Mouse (Mus musculus): ENCODE measurements at regions not wholly inside any gene's neighbourhood (a gene's known extent, or its start where the extent isn't known, plus 50 kb on each side); places are given as distances from the start of the nearest gene placed in this dataset.

- no peak for TF ChIP-seq GATA4 (IDR thresholded peaks at IDR 0.05; ENCODE audit: insufficient replicate concordance, low read length)
Observed at GRCm38 (mm10) chr17:83052613-83053140, 162.4 kb upstream of the Pkdcc start.

- no peak for TF ChIP-seq GATA4 (IDR thresholded peaks at IDR 0.05; ENCODE audit: insufficient replicate concordance, low read length)
Observed at GRCm38 (mm10) chr17:83057832-83058231, 157.3 kb upstream of the Pkdcc start.

DNA sequence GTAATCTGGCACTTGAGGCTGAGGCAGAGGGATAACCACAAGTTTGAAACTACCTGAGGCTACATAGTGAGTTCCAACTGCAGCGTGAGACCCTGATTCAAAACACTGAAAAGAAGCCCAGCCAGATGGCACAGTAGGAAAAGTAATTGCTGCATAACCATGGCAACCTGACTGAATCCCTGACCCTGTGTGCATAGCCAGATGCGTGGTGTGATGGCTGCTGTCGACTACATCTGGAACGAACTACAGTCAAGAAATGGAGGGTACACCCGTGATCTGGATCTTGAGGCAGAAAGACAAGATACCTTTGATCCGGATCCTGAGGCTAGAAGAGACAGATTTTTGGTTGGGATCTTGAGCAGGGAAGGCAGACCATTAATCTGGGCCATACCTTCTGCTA is 153.2 kb upstream of the Pkdcc start:
- TF ChIP-seq GATA4 (IDR thresholded peaks at IDR 0.05; ENCODE audit: insufficient replicate concordance, low read length): no peak

GRCm38 (mm10) chr17:83063848-83064247 is 151.2 kb upstream of the Pkdcc start:
- TF ChIP-seq GATA4 (IDR thresholded peaks at IDR 0.05; ENCODE audit: insufficient replicate concordance, low read length): no peak

DNA sequence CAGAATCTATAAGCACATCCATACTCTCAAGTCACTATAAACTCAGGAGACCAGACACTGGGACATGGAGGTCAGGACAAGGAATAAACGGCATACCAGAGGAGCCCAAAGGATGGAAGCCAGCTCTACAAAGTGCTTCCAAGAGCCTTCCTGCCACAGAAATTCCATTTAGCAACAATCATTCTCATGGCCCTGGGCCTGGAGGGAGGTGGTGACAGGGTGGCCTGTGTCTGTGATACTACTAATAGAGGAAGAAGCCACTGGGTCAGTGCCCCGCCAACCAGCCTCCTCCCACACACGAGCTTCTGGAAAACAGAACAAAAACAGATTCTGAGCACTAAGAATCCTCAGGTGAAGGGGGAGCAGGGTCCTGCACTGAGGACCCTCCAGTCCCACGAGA is 145.8 kb upstream of the Pkdcc start:
- TF ChIP-seq GATA4 (IDR thresholded peaks at IDR 0.05; ENCODE audit: insufficient replicate concordance, low read length): no peak

DNA sequence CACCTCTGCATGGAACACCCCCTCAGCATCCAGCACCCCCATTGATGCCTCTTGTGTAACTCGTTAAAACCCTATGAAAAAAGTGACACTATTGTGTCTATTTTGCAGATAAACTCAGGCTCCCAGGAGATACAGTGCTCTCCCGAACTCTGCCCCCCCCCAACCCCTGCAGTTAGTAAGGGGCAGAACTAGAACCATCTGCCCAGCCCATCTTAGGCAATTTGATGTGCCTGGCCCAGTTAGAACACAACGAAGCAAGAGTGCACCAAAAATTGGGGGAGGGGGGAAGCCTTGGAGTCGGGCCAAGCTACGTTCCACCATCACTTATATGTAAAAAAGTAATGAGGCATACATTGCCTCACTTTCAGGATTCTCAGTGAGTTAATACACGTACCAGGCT is 143.3 kb upstream of the Pkdcc start:
- no peak for TF ChIP-seq GATA4 (IDR thresholded peaks at IDR 0.05; ENCODE audit: insufficient replicate concordance, low read length)

DNA sequence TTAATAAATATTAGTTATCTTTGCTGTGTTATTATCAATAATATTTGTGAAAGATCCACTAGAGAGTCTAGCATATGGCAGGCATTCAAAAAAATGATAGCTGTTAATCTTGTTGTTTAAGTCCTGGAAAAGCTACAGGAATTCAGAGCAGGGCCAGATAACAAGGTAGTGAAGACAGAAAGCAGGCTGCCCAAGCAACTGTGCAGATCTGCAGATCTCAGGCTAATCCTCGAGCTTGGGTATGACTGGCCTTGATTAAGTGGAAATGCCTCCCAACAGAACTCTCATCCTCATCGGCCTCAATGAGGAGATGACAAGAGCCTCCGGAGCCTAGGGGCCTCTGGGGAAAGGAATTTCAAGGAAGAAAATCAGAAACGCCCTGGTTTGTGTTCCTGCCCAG is 142.9 kb upstream of the Pkdcc start:
- no peak for TF ChIP-seq GATA4 (IDR thresholded peaks at IDR 0.05; ENCODE audit: insufficient replicate concordance, low read length)

DNA sequence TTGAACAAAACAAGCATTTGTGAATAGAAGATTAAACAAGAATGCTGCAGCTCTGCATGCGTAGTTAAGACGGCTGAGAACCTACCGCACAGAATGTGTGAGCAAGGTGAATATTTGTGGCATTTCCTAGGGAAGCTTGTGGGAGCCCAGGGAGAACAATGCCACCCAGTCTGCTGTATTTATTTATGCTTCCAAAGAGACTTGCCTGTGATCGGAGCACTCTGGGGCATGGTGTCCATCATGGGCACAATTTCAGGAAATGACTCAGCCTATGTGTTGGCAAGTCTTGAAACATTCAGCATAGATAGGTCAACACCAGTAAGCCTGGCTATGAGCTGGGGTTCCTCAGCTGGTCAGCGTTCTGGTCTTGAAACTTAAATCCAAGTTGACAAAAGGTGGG is 140.2 kb upstream of the Pkdcc start:
- no peak for TF ChIP-seq GATA4 (IDR thresholded peaks at IDR 0.05; ENCODE audit: insufficient replicate concordance, low read length)

DNA sequence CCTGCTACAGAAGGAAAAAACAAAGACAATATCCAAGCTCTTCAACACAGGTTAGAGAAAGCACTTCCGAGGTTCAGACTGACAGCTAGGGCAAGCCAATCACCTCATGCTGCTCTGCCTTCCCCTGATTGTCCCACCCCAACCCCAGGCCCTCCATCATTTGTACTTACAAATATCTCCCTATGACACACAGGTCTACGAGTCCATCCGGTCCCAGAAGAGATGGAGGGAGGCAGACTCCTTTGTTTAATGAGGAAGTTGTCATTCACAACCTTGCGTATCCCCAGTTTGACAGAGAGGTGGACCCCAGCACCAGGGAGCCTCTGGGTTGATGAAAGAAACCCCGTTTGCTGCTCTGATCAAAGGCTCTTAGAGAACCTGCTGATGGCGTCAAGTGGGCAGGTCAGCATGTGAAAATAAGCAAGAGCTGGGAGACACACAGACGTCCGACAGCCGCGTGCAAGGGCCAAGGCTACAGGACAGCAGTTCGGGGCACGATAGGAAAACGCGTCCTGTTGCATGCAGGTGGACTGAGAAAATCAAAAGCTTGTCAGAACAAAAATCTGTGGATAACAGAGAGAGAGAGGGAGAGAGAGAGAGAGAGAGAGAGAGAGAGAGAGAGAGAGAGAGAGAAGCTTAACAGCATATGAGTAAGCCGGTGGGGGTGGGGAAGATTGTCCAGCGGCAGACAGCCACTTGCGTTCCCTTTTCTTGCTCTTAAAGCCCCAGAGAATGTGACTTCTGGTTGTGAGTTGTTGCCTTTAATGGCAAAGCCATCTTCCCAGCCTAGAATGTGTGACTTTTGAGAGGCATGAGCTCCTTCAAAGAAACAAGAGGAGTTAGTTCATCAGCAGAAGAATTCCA is 137.1 kb upstream of the Pkdcc start:
- TF ChIP-seq GATA4 (IDR thresholded peaks at IDR 0.05; ENCODE audit: insufficient replicate concordance, low read length): no peak

DNA sequence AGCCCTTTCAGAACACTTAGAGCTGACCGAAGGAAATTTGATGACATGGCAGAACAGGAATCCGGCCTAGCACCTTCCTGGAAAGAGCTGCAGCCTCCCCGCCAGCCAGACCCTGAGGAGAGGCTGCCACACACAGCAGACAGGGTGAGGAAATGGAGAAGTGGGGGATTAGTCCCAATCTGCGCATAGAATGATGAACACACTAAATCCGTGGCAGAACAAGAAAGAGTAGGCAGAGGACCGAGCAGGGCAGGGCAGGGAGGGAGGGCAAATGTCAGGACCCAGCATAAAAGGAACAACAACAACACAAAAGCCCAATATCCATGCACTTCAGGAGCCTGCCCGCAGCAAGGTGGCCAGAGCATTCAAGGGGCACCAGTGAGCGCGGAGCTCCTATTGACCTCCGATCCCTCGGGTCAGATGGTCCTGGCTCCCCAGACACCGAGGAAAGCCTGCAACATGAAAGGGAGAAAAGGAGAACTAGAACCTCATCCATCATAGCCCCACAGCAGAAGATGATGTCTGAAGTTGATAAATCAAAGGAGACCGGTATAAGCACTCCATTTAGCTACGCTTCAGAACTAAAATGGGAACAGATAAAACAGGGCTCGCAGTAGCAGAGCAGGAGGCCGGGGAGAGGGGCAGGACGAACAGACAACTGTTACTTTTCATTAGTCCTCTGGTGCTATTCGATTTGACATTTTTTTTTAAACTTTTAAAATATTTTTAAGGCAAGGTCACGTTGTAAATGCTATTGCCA is 136.3 kb upstream of the Pkdcc start:
- TF ChIP-seq GATA4 (IDR thresholded peaks at IDR 0.05; ENCODE audit: insufficient replicate concordance, low read length): no peak

- TF ChIP-seq GATA4 (IDR thresholded peaks at IDR 0.05; ENCODE audit: insufficient replicate concordance, low read length): no peak
Observed at GRCm38 (mm10) chr17:83079361-83079685, 135.8 kb upstream of the Pkdcc start.

DNA sequence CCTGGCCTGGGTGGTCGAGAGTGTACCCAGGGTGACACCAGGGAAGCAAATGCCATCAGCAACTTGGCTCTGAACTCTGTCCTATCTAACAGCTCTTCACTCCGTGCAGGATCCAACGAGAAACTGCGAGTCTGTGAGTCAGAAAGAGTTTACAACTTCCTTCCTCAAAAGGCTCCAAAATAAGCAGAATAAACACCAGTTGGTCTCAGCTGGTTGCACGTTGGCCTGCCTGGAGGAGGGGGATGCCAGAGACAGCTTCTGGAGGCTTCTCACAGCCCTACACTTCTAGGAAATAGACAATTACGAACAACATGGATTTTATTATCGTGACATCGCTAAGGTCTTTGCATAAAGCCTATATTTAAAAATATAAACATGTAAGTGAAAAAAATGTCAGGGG is 133.4 kb upstream of the Pkdcc start:
- no peak for TF ChIP-seq GATA4 (IDR thresholded peaks at IDR 0.05; ENCODE audit: insufficient replicate concordance, low read length)

GRCm38 (mm10) chr17:83083521-83083920 is 131.6 kb upstream of the Pkdcc start:
- no peak for TF ChIP-seq GATA4 (IDR thresholded peaks at IDR 0.05; ENCODE audit: insufficient replicate concordance, low read length)

DNA sequence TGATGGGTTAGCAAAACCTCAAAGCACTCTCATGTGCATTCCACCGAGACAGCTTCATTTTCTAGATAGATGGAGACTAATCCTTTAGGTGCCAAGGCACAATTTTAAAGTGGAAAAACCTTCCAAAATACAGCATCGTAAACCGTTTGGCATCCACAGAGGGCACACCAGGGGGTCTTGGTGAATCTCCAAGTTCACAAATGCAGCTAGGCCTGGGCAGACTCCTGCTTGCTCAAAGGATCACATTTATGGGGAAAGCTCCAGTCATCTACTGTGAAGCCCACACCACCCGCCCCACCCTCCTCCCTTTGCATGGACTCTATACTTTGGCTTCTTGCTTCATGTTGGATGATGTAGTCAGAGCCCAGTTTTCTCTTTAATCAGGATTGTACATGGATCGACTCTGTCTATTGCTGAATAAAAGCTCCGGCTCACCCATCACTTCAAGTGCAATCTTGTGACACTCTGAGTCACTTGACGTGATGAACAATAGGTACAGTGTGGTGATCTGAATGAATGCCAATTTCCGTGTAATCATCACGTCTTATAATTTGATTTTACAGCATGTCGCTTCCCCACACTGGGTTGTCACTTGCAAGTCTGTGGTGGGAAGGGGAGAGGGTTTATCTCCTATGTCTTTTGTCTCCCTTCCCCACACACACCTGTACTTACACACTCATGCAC is 129.2 kb upstream of the Pkdcc start:
- TF ChIP-seq GATA4 (IDR thresholded peaks at IDR 0.05; ENCODE audit: insufficient replicate concordance, low read length): no peak

DNA sequence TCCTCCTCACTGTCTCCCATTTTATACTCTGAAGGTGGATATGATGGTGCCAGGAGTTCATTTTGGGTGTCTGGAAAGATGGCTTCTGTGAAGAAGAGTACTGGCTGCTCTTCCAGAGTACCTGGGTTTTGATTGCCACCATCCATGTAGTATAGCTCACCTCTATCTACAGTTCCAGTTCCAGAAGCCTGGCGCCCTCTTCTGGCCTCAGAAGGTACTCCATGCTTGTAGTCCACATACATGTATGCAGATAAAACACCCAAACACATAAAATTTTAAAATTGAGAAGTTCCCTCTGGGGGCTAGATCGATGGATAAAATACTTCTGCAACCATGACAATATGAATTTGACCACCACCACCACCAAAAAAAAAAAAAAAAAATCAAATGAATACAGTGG is 128.4 kb upstream of the Pkdcc start:
- TF ChIP-seq GATA4 (IDR thresholded peaks at IDR 0.05; ENCODE audit: insufficient replicate concordance, low read length): no peak

- TF ChIP-seq GATA4 (IDR thresholded peaks at IDR 0.05; ENCODE audit: insufficient replicate concordance, low read length): no peak
Observed at GRCm38 (mm10) chr17:83088471-83088870, 126.6 kb upstream of the Pkdcc start.

All from liver, adult (tissue).